Mouse (Mus musculus) lung, adult 2 months (tissue): ENCODE results near the gene H2-M10.4.

Experiments used
- CTCF ChIP-seq: fragments of 200-500 bp; IDR thresholded peaks from 2 replicates; pipeline ENCODE4 v1.5.1; 2011; ENCODE audit warnings: mild to moderate bottlenecking, low read length, control low read depth; ENCODE audit not compliant: insufficient read depth
- POLR2A ChIP-seq: fragments of 200-500 bp; IDR thresholded peaks from 2 replicates; pipeline ENCODE4 v1.6.1; 2011; ENCODE audit warnings: low read depth, mild to moderate bottlenecking, control low read depth, low read length, borderline replicate concordance; ENCODE audit errors: extremely low read depth

DNA sequence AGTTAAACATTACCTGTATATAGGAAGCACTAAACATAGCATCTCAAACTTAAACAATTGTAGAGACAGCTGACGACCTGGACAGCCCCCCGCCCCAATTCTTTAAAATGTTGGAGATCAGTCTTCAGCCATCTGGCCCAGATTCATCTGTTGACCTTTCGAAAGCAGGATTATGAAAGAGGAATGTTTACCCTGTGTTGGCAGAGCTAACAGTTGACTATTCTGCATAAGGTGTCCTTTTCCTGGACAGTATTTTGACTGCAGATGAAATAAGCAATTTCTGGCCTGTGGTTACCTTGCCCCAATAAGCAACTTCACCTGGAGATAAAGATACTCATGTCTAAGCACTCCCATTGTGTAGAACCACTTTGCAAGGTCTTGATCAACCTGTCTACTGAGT, 21.7 kb upstream of the H2-M10.4 start:
- TF ChIP-seq CTCF: no peak
- TF ChIP-seq POLR2A: no peak
